Mouse (Mus musculus): ENCODE data around the gene Myo1e.

Gene Myo1e

DNA sequence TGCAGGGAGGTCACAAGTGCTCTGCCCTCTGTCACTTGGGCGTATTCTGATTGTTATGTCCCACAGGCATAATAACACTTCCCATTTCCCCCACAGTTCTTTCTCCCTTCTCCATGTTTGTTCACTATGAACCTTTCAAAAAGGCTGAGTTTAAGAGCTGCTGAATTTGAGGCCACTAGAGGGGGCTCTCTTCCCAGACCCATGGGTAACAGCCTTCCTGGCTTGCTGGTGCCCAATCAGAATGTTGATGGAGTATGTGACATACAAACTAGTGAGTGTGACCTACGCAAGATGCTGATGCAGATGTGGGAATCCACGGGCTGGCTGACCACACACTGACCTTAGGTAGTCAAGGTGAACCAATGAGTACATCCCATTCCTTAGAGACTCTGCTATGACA, 201.6 kb downstream of the Myo1e start:
- no peak for DNase-seq (ENCODE audit: extremely low spot score, low spot score)

DNA sequence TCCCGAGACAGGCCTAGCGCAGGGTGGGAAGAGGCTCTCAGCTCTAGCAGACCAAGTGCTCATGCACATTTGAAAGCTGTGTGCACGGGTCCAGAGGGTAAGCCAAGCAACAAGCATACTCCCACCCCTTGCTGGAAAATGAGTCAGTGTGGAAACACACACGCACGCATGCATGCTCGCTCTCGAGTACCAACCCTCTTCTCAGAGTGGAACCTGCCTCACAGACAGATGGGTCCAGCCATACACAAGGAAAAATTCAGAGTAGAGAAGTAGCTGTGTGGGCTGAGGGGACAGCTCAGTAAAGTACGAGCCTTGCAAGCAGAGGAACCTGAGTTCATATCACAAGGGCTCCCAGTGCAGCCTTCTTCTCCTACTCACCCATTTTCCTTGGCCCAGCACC, 202.6 kb downstream of the Myo1e start:
- no peak for DNase-seq (ENCODE audit: extremely low spot score, low spot score)

DNA sequence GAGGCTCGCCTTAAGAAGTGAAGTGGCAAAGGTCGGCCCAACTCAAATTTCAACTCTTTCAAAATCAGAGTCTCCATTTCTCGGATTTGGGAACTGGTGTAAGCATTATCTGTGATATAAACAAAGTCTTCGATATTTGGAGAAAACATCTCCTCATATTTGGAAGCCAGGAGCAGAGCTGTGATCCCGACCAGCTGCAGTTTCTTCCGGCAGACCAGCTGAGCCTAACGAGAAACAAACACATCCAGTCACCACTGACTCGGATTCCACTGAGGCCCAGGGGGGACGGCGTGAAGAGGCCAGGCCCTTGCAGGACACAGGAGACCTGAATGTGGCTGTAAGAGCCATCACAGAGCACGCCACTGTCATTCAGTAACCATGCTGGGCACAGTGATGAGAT, 203.5 kb downstream of the Myo1e start:
- no peak for DNase-seq (ENCODE audit: extremely low spot score, low spot score)

DNA sequence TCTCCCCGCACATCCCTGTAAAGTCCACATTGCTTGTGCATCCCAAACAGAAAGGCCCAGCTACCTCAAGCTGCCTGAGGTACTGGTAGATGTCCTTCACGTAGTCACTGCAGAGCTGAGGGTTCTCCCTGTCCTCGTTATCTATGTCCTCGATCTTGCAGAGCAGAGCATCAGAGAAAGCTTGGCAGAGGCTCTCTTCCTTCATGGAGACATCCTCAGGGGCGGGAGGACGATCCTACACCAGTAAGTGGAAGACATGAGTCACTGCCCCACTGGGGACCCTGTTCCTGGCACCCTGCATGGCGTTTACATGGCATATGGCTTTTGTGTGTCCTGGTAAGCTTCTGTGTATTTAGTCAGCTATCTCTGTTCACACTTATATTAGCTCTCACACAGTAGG, 205.9 kb downstream of the Myo1e start:
- DNase-seq (ENCODE audit: extremely low spot score, low spot score): no peak

DNA sequence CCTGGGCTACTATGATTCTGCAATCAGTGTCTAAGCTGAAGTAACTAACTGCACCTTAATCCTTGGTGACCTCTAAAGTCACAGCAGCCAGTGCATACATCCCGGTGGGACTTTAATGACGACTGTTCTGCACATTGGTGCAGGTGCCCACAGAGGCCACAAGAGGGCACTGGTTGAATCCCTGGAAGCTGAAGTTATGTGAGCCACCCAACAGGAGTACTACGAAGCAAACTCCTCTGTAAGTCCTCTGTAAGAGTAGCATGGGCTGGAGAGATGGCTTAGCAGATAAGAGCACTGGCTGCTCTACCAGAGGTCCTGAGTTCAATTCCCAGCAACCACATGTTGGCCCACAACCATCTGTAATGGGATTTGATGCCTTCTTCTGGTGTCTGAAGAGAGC, 209.3 kb downstream of the Myo1e start:
- no peak for DNase-seq (ENCODE audit: extremely low spot score, low spot score)

DNA sequence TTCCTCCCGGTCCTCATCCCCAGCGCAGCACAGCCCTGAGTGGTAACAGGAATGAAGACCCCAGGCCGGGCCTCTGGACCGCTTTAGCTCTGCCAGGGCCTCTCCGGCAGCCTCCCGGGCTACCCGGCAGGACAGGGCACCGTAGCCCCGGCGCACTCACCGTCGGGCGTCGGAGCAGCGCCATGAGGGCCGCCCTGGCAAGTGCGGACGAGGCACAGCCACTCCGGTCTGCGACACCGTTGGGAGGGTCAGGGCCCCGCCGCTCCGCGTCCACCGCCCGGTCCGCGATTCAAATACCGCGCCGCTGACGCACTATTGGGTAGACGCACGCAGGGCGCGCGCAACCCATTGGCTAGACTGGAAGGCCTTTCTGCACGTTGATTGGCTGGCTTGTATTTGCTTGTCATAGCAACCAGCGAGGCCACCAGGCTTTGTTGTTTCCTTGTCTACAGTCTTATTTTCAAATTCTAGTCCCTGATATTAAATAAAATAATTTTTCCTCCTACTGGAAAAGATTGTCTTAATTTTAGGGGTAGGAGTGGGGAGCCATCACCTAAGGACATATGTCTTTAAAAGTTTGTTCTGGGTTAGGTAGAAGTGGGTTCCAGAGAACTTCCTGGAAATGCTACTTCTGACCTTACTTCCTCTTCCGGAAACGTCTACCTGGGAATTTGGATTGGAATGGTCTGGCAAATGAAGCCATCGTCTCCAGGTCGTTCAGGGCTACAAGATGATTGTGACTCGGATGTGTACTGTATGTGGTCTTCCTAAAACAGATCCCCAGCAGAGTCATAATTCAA, 214.3 kb downstream of the Myo1e start, which contains the start of gene Ccnb2:
Gene Ccnb2 (minus strand): TSS at position 291 of the 800 bp plus-strand sequence.
- peak; percentile 95 for DNase-seq (ENCODE audit: extremely low spot score, low spot score)

DNA sequence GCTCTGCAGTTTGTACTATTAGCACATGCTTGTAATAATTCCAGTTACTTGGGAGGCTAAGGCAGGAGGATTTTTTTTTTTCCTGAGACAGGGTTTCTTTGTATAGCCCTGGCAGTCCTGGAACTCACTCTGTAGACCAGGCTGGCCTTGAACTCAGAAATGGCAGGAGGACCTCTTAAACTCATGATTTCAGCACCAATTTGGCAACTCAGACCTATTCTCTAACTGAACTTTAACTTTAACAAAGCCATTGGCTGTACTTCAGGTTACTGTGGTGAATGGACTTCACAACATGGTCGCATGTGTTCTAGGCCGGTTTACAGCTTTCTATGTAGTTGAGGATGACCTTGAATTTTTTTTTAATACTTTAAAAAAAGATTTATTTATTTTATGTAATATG, 215.5 kb downstream of the Myo1e start:
- DNase-seq (ENCODE audit: extremely low spot score, low spot score): no peak

DNA sequence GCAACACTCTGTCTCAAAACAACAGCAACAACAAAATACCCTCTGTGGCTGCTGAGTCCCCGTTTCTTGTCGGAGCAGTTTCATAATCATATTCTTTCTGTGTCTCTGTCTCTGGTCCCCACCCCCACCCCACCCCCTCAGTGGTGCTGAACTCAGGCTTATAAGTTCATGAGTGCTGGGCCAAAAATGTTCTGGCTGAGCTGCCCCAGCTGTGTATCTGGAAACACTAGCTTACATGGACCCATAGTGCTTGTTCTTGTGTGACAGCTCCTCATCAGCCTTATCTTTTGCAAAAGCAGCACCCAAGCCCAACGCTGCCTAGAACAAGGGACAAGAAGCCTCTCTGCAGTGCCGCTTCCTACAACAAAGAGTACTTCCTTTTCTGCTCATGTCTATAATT, 232.8 kb downstream of the Myo1e start:
- no peak for DNase-seq (ENCODE audit: extremely low spot score, low spot score)

DNA sequence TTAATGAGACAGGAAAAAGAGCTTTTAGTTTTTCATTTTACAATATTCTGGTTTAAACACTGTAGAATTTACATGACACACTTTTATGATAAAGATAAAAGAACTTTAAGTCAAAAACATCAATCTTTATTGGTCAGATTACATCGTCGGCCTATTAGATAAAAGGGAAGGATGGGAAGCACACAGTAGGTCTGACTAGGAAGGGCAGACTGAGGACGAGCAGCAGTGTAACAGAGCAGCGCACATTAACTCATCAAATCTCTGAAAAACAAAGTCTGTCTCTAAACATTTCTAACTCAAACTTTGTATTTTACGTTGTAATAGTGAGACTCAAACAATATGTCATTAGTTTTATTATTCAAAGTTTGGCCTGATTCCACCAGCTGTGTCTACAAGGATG, 241.9 kb downstream of the Myo1e start:
- no peak for DNase-seq (ENCODE audit: extremely low spot score, low spot score)

All from neural tube, embryonic 10.5 days (tissue).